Mouse (Mus musculus): Measurements from ENCODE around the gene Farp1.
"Not testable (repeated sequence)": the region's sequence is repeated elsewhere in the genome, so short reads cannot be mapped to it uniquely, and the experiment has no call there.

Gene Farp1

GRCm38 (mm10) chr14:121189840-121190239 is 154.8 kb downstream of the Farp1 start:
- not testable (repeated sequence) for DNase-seq

- DNase-seq: no peak
These were observed 155.4 kb downstream of the Farp1 start for GRCm38 (mm10) chr14:121190386-121190785.

DNA sequence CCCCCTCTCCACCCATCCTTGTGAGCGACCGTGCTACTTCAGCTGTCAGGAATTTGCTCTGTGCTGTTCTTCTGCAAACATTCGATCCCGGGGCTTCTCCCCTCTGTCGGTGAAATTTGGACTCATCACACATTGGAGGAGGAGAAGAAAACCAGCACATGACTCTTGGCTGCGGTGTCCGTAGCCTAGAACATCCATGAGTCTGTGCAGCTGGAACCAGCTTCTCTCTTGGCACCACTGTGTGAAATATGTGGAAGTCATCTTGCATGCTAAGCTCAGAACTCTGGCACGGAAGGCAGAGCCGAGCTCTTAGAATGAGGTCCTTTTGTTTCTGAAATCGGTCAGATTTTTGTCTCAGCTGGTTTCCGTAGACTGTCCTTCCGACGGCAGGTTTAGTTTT is 156.7 kb downstream of the Farp1 start:
- DNase-seq: no peak

- DNase-seq: no peak
These were observed 157.4 kb downstream of the Farp1 start for GRCm38 (mm10) chr14:121192394-121192793.

- no peak for DNase-seq
These were observed 159.0 kb downstream of the Farp1 start for GRCm38 (mm10) chr14:121193981-121194380.

GRCm38 (mm10) chr14:121198915-121199572 is 164.0 kb downstream of the Farp1 start:
- DNase-seq: no peak

DNA sequence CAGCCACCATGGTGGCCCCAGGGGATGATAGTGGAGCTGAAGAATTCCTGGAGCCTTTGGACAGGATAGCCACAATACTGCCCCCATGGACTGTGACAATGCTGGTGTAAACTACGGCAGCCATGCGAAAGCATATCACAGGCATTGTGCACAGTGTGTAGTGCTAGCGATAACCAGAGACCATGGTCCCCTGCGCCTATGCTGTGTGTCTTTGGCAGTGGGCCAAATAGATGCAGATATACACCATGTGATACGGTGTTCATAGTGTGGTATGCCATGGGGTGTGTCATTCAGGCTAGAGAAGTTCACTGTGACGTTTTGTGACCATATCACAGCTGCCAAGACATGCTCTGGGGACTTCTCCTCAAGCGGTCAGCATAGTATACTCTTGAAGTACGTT is 164.8 kb downstream of the Farp1 start:
- DNase-seq: no peak

GRCm38 (mm10) chr14:121200353-121200752 is 165.4 kb downstream of the Farp1 start:
- no peak for DNase-seq

GRCm38 (mm10) chr14:121201178-121201577 is 166.2 kb downstream of the Farp1 start:
- DNase-seq: no peak

DNA sequence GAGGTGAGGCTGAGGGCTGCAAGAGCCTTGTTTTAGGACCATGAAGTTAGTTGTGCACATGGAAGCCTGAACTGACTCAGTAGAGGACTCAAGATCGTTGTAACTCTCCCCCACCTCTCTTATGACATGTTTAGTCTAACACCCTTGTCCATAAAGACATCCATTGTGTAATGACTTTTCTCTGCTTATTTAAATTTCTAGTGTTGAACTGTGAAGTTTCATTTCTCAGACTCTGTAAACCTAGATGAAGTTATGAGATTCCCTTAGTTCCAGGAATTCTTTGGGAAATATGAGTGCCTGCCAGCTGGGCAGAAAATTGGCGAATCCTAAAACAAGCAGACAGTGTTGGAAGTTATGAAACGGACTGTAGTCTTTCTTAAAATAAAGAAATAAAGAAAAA is 170.5 kb downstream of the Farp1 start:
- no peak for DNase-seq

DNA sequence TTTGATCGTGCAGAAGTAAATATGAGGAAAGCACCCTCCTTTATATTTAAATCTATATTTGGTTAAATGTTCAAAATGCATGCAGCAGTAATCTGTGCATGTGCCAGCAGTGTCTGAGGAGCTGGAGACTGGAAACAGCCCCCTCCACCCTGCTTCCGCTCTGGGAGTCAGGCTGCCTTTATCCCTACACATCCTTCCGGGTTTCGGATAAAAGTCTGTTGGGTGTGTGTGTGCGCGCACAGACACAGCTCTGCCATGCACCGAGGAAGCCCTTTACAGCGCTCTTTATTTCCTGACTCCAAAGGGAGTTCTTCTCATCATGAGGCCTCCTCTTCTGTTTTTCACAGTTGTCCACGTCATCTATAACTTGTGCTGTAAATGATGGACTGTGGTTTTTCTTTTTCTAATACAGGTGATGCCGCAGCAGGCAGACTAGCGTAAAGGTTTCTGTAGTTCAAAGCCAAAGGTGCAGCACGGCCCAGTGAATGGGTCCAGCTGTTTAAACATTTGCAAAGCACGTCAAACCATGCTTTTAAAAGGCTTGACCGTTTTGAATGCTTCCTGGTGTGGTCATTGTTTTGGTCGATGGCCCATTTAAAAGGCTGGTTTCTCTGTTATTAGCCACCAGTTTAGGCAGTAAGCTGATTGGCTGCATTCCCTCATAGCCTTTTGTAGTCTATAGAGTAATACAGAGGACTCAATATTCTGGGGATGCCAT is 172.6 kb downstream of the Farp1 start:
- DNase-seq: no peak

GRCm38 (mm10) chr14:121208159-121208515 is 173.1 kb downstream of the Farp1 start:
- DNase-seq: peak; percentile 47

DNA sequence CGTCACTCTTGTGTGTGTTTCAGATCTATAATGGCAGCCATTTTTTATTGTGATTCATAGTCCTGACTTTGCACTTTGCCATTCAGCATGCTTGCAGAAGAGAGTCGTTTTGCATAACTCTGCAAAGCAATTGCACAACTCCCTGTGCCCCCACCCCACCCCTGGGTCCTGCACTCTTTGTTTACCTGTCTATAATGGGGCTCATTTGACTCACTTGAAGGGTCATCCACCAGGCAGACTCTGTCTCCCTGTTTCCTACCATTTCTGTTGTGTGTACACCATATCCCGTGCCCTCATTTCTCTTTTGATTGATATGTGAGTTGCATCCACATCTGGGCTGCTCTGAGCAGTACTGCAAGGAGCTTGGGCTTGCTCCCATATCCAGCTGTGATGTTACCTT is 175.3 kb downstream of the Farp1 start:
- DNase-seq: no peak

DNA sequence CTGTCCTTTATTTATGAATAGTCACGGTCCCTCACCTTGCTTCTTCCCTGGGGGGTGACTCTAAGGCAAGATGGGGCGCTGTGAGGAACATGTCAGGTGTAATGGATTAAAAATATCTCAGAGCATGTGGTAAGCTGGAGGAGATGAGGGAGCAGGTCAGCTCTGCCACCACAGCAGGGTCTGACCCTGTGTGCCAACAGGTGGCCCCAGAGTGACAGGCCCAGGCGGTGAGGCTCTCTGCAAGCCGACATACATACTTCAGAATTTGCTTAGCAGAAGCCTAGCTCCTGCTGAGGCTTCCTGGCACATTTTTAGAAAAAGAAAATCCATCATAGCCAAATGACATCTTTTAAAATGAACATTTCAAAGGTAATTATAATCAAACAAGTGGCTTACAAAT is 178.7 kb downstream of the Farp1 start:
- DNase-seq: no peak

DNA sequence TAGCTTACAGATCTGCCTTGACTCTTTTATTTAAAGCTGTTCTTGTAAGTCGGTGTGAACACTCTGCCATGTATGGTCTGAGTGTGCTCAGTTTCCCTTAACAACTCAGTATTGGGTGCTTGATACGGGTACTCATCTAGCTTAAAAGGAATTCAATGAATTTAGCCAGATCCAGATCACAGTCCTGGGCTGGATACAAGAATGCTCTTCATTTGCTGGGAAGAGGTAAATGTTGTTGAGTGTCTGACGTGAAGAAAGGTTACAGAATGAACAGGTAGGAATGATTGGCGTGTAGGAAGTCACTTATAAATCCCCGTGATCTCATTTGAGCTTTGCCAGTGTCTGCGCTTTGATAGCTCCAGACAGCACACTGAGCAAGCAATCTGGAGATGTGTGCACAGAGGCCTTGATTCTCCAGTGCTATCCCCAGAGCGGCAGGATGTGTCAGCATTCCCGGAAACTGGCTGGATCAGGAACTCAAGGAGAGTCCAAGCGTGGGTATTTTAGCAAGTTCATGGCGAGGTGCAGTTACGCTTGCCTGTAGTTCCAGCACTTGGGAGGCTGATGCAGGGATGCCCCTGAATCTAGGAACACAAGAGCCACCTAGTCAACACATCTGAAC is 179.7 kb downstream of the Farp1 start:
- DNase-seq: no peak

GRCm38 (mm10) chr14:121215817-121216216 is 180.8 kb downstream of the Farp1 start:
- no peak for DNase-seq

DNA sequence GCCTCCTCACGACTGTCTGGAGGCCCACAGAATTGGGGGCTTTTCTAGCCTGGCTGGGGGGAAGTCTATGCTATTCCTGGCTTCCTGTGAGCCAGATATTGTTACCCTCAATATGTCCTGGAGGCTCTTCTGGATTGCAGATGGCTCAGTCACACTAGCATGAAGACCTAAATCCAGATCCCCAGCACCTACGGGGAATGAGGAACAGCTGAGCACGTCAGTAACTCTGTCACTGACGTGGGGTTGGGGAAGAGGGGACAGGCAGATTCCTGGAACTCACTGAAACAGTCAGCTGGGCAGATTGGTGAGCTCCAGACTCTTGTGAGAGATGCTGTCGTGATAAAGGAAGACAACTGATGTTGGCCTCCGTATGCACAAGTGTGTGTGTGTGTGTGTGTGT is 181.7 kb downstream of the Farp1 start:
- DNase-seq: no peak

DNA sequence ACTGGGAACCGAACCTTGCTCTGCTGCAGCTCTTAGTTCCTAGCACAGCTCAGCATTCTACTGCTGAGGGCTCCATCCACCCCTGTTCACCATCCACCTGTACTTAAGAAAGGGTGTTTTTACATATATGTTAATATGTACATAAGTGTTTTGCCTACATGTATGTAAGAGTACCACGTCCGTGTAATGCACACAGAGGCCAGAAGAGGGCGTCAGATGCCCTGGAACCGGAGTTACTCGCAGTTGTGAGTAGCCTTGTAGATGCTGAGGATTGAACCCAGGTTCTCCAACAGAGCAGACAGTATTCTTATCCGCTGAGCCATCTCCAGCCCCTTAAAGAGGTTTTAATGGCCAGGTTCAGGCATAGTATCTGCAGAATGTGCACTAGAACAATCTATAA is 183.6 kb downstream of the Farp1 start:
- no peak for DNase-seq

GRCm38 (mm10) chr14:121219226-121220039 is 184.4 kb downstream of the Farp1 start:
- no peak for DNase-seq

DNA sequence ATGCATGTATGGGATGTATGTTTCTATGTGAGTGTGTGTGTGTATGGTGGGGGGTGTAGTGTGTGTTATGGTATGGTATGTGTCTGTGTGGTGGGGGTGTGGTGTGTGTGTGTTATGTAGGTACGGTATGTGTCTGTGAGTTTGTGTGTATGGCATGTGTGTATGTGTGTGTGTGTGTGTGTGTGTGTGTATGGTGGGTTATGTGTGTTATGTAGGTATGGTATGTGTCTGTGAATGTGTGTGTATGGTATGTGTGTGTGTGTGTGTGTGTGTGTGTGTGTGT is 185.0 kb downstream of the Farp1 start:
- no peak for DNase-seq

GRCm38 (mm10) chr14:121220723-121221122 is 185.7 kb downstream of the Farp1 start:
- DNase-seq: peak; percentile 73

GRCm38 (mm10) chr14:121225804-121226203 is 190.8 kb downstream of the Farp1 start:
- DNase-seq: no peak

DNA sequence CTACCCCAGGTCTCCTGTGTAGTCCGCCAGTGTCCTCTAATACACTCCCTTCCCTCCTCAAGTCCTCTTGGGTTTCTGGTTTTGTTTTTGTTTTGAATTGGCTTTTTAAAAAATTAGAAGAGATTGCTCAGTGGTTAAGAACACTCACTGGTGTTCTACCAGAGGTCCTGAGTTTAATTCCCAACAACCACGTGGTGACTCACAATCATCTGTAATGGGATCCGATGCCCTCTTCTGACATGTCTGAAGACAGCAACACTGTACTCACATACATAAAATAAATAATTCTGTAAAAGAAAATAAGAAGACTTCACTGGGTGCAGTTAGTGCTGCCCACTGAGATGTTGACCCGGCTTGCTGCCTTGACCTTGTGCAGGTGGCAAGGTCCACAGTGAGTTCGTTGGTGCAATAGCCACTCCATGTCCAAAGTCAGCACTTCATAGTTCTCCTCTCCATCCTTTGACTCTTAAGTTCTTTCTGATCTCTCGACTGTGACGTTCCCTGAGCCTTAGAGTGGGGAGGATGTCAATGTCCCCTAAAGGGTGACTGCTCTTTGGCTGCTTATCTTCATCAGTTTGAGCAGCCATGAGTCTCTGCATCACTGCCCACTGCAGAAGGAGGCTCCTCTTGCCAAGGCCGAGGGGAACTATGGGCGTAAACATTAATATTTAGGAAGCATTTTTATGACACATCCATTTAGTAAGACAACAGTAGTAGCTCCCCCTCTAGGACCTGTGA is 194.2 kb downstream of the Farp1 start:
- no peak for DNase-seq

All from cerebellum, adult 9-11 months (tissue).